Mouse (Mus musculus) liver, embryonic 14.5 days (tissue): ENCODE results near the gene Slx4ip.

Source experiments
- CTCF ChIP-seq: IDR thresholded peaks from 2 replicates; pipeline ENCODE4 v1.5.1; 2016; ENCODE audit warnings: antibody characterized with exemption, low read depth, control low read depth
- EP300 ChIP-seq: IDR thresholded peaks from 2 replicates; pipeline ENCODE4 v1.6.1; 2016; ENCODE audit warnings: antibody characterized with exemption, low read depth

DNA sequence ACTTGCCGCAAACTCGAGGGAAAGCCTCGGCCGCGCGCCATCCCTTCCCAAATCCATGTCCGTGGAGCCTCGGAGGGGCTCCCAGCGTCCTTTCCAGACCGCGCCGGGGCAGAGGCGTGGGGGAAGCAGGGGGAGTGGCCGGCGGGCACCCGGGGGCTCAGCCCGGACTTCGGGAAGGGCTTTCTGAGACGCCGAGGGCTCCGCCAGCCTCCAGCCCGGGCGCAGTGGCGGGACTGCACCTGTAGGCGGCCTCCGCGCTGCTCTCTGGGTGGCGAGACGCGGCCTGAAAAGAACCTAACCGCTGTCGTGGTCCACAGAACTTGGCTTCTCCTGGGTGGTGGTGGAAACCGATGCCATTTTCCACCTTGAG, 226.3 kb downstream of the Slx4ip start:
- no peak for TF ChIP-seq EP300
- TF ChIP-seq CTCF = peak; percentile 70
